Mouse (Mus musculus) intestine, postnatal 0 days (tissue): ENCODE results near the gene Fstl3. TPM values are rescaled to one million over a fixed set of nuclear protein-coding genes. Genes with fewer than 3 reads are reported as not detected.

Experiments used
- ATAC-seq: fragments of 200-750 bp; cut with Nextera tagmentation; 2 replicates; pipeline ENCODE4 v1.8.0; 2017; ENCODE audit warnings: mild to moderate bottlenecking, moderate TSS enrichment, moderate library complexity
- H3K27ac ChIP-seq: fragments of 300-500 bp; sonication (generic); 2 replicates; pipeline ENCODE4 v1.5.1; 2014; ENCODE audit warnings: mild to moderate bottlenecking, low read depth, low read length, moderate library complexity
- H3K27me3 ChIP-seq: fragments of 300-500 bp; sonication (generic); replicated peaks from 2 replicates; pipeline ENCODE4 v1.6.1; 2014; ENCODE audit warnings: low read length, mixed read lengths; ENCODE audit not compliant: control insufficient read depth, insufficient read depth
- H3K36me3 ChIP-seq: fragments of 300-500 bp; sonication (generic); 2 replicates; pipeline ENCODE4 v1.6.1; 2014; ENCODE audit warnings: mild to moderate bottlenecking, moderate library complexity; ENCODE audit not compliant: control insufficient read depth, insufficient read depth
- H3K4me1 ChIP-seq: fragments of 300-500 bp; sonication (generic); replicated peaks from 2 replicates; pipeline ENCODE4 v1.6.1; 2014; ENCODE audit warnings: antibody characterized with exemption, low read length, mixed read lengths; ENCODE audit not compliant: control insufficient read depth, insufficient read depth
- H3K4me2 ChIP-seq: fragments of 300-500 bp; sonication (generic); replicated peaks from 2 replicates; pipeline ENCODE4 v1.6.1; 2014; ENCODE audit warnings: low read depth, mild to moderate bottlenecking, moderate library complexity
- H3K4me3 ChIP-seq: fragments of 300-500 bp; sonication (generic); 2 replicates; pipeline ENCODE4 v1.5.1; 2014; ENCODE audit warnings: low read depth, low read length
- H3K9ac ChIP-seq: fragments of 300-500 bp; sonication (generic); 2 replicates; pipeline ENCODE4 v1.6.1; 2014; ENCODE audit warnings: mild to moderate bottlenecking, low read depth, low read length
- H3K9me3 ChIP-seq: fragments of 300-500 bp; sonication (generic); 2 replicates; pipeline ENCODE4 v1.6.1; 2016; ENCODE audit warnings: mixed run types; ENCODE audit not compliant: control insufficient read depth
- CTCF ChIP-seq: sonication (generic); IDR thresholded peaks from 2 replicates; pipeline ENCODE4 v1.5.1; 2016; ENCODE audit warnings: low read depth, mild to moderate bottlenecking, control low read depth, antibody characterized with exemption, moderate library complexity
- WGBS: fragments of 180-500 bp; shearing (Covaris S2); extraction: QIAGEN DNeasy Blood & Tissue Kit; methylation state at CpG from one replicate; pipeline ENCODE4 v1.1.7; 2014; 5-methylcytosine and 5-hydroxymethylcytosine counted together
- polyA plus RNA-seq: library from polyadenylated mRNA; unstranded; fragments of >200 nt; fragmentation: Nextera tagmentation; extraction: Ambion mirVana; gene quantifications from 2 replicates; pipeline ENCODE4 v1.2.1, GENCODE M21; 2015

The Fstl3 gene
- polyA plus RNA-seq, 1 experiment from 2014 or later: 7.3 TPM

DNA sequence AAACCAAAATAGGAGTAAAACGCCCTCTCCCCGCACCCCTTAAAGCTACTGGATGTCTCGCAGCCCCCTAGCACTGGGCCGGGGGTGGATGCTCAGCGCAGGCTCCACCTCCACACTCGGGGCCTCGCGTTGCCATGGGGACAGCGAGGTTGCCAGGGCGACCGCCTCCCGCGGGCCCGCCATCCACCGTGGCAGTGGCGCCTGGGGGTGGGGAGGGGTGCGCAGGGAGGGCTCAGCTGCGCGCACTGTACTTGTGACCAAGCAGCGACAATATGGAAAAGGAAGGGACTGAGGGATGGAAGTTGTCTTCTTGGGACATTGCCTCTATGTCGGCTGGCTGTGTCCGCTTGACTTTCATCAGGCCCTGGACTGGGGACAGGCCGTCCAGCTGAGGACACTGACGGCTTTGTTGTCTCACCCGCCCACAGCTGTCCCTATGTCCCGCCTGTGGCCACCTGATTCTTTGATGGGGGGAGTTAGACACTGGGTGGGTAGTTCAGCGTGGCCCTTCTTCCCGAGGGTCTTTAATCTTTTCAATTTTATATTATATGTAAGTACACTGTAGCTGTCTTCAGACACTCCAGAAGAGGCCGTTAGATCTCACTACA is 26.7 kb downstream of the Fstl3 start:
- ATAC-seq: no peak
- no peak overlapping the region for H3K27ac ChIP-seq
- no peak for TF ChIP-seq CTCF
- no peak overlapping the region for H3K9ac ChIP-seq
- no peaks in the 10 kb centered on the region for H3K36me3 ChIP-seq
- no peaks in the 10 kb centered on the region for H3K9me3 ChIP-seq
- 37% methylated on average over 29 of the region's 29 CpGs for WGBS
- H3K4me1 ChIP-seq: no peaks in the 10 kb centered on the region
- H3K4me2 ChIP-seq: no peak overlapping the region
- H3K27me3 ChIP-seq: no peaks in the 10 kb centered on the region
- no peak overlapping the region for H3K4me3 ChIP-seq

DNA sequence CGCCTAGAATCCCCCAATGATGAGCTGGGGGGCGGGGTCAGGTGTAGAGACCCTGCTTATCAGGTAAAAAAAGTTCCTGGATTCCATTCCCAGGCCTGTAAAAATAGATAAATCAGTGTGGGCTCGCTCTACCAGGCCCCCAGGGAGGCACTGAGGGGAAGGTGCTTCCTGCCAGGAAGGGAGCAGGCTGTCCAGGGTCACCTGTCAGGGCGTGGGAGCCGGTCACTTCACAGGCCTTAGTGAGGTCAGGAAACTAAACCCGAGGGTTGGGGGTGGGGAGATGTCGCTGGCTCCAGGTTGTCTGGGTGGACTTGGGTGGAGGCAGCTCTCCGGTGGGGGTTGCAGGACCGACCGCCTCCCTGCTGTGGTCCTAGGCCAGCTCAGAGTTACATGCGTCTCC is 28.6 kb downstream of the Fstl3 start:
- H3K4me2 ChIP-seq: no peak overlapping the region
- H3K27me3 ChIP-seq: no peaks in the 10 kb centered on the region
- ATAC-seq: no peak
- TF ChIP-seq CTCF: no peak
- H3K27ac ChIP-seq: no peak overlapping the region
- H3K9me3 ChIP-seq: no peaks in the 10 kb centered on the region
- no peak overlapping the region for H3K9ac ChIP-seq
- no peak overlapping the region for H3K4me3 ChIP-seq
- 49% methylated on average over 11 of the region's 11 CpGs for WGBS
- no peaks in the 10 kb centered on the region for H3K4me1 ChIP-seq
- no peaks in the 10 kb centered on the region for H3K36me3 ChIP-seq

DNA sequence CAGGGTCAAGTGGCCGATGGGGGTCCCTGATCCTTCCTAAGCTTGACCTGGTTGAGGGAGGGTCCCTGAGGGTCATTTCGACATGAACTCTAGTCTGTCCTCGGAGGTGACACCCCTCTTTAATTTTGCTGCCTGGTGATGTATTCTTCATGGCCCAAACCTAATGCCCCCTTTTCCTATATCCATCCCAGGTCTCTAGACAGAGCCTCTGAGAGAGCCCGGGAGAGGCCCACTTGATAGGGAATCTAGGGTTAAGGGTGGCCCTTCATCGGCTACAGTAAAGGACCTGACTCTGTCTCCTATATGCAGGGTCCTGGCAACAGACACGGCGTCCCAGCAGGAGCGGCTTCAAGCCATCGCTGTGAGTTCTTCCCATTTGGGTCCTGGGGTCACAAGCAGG is 29.3 kb downstream of the Fstl3 start:
- H3K27me3 ChIP-seq: no peaks in the 10 kb centered on the region
- 85% methylated on average over 9 of the region's 9 CpGs for whole genome bisulfite sequencing
- H3K9ac ChIP-seq: no peak overlapping the region
- no peaks in the 10 kb centered on the region for H3K4me1 ChIP-seq
- no peak for TF ChIP-seq CTCF
- H3K4me2 ChIP-seq: no peak overlapping the region
- H3K27ac ChIP-seq: no peak overlapping the region
- H3K4me3 ChIP-seq: no peak overlapping the region
- ATAC-seq: no peak
- no peaks in the 10 kb centered on the region for H3K36me3 ChIP-seq
- no peaks in the 10 kb centered on the region for H3K9me3 ChIP-seq

DNA sequence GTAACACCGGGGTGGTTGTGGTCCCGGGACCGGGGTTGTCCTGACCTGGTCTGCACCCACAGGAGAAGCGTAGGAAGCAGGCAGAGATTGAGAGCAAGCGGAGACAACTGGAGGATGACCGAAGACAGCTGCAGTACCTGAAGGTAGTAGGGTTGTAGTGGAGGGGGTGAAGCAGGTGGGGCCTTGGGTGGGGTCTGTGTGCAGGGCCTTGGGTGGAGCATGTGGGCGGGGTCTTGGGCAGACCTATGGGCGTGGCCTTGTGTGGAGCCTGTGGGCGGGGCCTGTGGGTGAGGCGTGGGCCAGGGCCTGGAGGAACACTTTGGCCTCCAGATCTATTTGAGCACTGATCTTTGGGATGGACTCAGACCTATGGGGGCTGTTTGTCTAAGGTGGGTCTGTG is 29.9 kb downstream of the Fstl3 start:
- no peaks in the 10 kb centered on the region for H3K36me3 ChIP-seq
- no peaks in the 10 kb centered on the region for H3K4me1 ChIP-seq
- WGBS: 62% methylated on average over 10 of the region's 10 CpGs
- H3K27ac ChIP-seq: no peak overlapping the region
- H3K27me3 ChIP-seq: no peaks in the 10 kb centered on the region
- H3K9me3 ChIP-seq: no peaks in the 10 kb centered on the region
- no peak overlapping the region for H3K4me2 ChIP-seq
- TF ChIP-seq CTCF: no peak
- no peak overlapping the region for H3K4me3 ChIP-seq
- H3K9ac ChIP-seq: no peak overlapping the region
- no peak for ATAC-seq

DNA sequence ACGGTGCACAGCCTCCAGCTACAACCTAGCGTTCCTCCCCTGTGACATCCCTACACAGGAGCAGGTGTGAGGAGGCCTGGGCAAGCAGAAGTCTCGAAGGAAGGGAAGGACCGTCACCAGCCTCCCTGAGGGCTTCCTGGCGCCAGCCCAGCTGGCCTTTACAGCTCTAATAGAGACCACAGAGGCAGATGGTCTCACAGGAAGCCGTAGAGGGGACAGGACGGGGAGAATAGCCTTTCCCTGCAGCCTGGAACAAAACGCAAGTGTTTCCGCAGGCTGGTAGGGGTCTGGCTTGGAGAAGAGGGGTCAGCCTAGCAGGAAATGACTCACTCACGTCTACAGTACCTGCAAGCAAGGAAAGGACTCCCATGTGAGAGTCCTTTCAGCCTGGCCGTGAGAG is 30.8 kb downstream of the Fstl3 start:
- peak overlapping the region; percentile 28; the same call in 1 of the 2 replicates for H3K27ac ChIP-seq

DNA sequence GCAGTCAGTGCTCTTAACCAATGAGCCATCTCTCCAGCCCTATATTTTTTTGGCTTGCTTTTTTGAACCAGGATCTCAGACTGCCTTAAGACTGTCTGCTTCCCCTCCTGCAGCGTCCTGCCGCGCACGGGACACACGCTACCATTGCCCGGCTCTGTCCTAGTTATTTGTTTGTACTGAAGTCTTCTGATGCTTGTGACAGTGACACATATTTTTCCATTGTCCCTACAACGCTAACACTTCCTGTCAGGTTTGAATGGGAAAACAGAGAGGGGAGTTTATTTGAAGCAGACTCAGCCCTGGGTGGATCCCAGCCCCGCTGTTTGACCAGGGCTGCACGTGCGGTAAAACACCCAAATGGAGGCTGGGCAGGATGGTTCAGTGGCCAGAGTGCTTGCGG is 31.7 kb downstream of the Fstl3 start:
- WGBS: 82% methylated on average over 11 of the region's 11 CpGs
- TF ChIP-seq CTCF: no peak
- H3K4me3 ChIP-seq: no peak overlapping the region
- H3K9me3 ChIP-seq: no peaks in the 10 kb centered on the region
- H3K4me2 ChIP-seq: no peak overlapping the region
- H3K9ac ChIP-seq: no peak overlapping the region
- H3K4me1 ChIP-seq: no peaks in the 10 kb centered on the region
- ATAC-seq: no peak
- H3K27ac ChIP-seq: no peak overlapping the region
- no peaks in the 10 kb centered on the region for H3K36me3 ChIP-seq
- H3K27me3 ChIP-seq: no peaks in the 10 kb centered on the region

More for the DNA sequence above, 30.8 kb downstream of the Fstl3 start:
- Histone ChIP-seq H3K4me1 (no peaks in the 10 kb centered on the region), H3K9ac (no peak overlapping the region), H3K36me3 (no peaks in the 10 kb centered on the region), H3K27me3 (no peaks in the 10 kb centered on the region), H3K9me3 (no peaks in the 10 kb centered on the region), H3K4me3 (no peak overlapping the region), H3K4me2 (no peak overlapping the region)
- WGBS: 68% methylated on average over 11 of the region's 11 CpGs
- TF ChIP-seq CTCF: no peak
- ATAC-seq: no peak
